Mouse (Mus musculus) MEL (cell line): ENCODE results near the gene Cox4i2. TPM values are rescaled to one million over a fixed set of nuclear protein-coding genes. Genes with fewer than 3 reads are reported as not detected.

Experiments
- DNase-seq: peaks from one replicate; pipeline ENCODE4 v3.0.0; 2011; ENCODE audit warnings: low read depth, low spot score
- H3K27ac ChIP-seq: 2 replicates; pipeline ENCODE4 v1.5.1; 2012; ENCODE audit warnings: low read depth, mild to moderate bottlenecking, control low read depth, low read length, moderate library complexity; ENCODE audit not compliant: control insufficient read depth
- H3K27me3 ChIP-seq, 2 experiments: fragments of 150-350 bp in 1 of 2; sonication (generic) in 1 of 2; 2 replicates each; pipeline ENCODE4 v1.6.1; 2012; ENCODE audit warnings: low read length in 2 of 2, mild to moderate bottlenecking in 2 of 2, improper control_type of control experiment in 1 of 2, moderate library complexity in 1 of 2; ENCODE audit not compliant: insufficient read depth in 2 of 2, control insufficient read depth in 1 of 2
- H3K36me3 ChIP-seq, 2 experiments: 2 replicates each; pipeline ENCODE4 v1.6.1; 2012 to 2014; ENCODE audit warnings: low read length in 2 of 2, improper control_type of control experiment in 1 of 2, inconsistent platforms in 1 of 2, mild to moderate bottlenecking in 1 of 2; ENCODE audit not compliant: insufficient read depth in 2 of 2, control insufficient read depth in 1 of 2
- H3K4me1 ChIP-seq, 2 experiments: fragments of 150-350 bp in 1 of 2; sonication (generic) in 1 of 2; 2 replicates each; pipeline ENCODE4 v1.6.1; 2012; ENCODE audit warnings: low read length in 2 of 2, improper control_type of control experiment in 1 of 2, mild to moderate bottlenecking in 1 of 2; ENCODE audit not compliant: insufficient read depth in 2 of 2, control insufficient read depth in 1 of 2
- H3K4me3 ChIP-seq, 2 experiments: fragments of 150-350 bp in 1 of 2; sonication (generic) in 1 of 2; 2 replicates each; pipeline ENCODE4 v1.5.1; 2012; ENCODE audit warnings: low read depth in 2 of 2, low read length in 2 of 2, mild to moderate bottlenecking in 2 of 2, moderate library complexity in 2 of 2, control low read depth in 1 of 2, improper control_type of control experiment in 1 of 2; ENCODE audit not compliant: control insufficient read depth in 1 of 2, insufficient read depth in 1 of 2
- H3K79me2 ChIP-seq: 2 replicates; pipeline ENCODE4 v1.6.1; 2012; ENCODE audit warnings: mild to moderate bottlenecking, low read length, moderate library complexity; ENCODE audit not compliant: control insufficient read depth, poor library complexity, insufficient read depth
- H3K9ac ChIP-seq: 2 replicates; pipeline ENCODE4 v1.6.1; 2012; ENCODE audit warnings: low read depth, mild to moderate bottlenecking, control low read depth, low read length, moderate library complexity; ENCODE audit not compliant: control insufficient read depth, poor library complexity, severe bottlenecking
- H3K9me3 ChIP-seq: fragments of 150-350 bp; sonication (generic); replicated peaks from 2 replicates; pipeline ENCODE4 v1.6.1; 2012; ENCODE audit warnings: mild to moderate bottlenecking, low read length, improper control_type of control experiment, moderate library complexity; ENCODE audit not compliant: insufficient read depth
- BHLHE40 ChIP-seq: IDR thresholded peaks from 2 replicates; pipeline ENCODE4 v1.6.1; 2012; ENCODE audit warnings: low read depth, mild to moderate bottlenecking, inconsistent platforms, low read length, improper control_type of control experiment, borderline replicate concordance
- CHD1 ChIP-seq: IDR thresholded peaks from 2 replicates; pipeline ENCODE4 v1.6.1; 2012; ENCODE audit warnings: low read depth, mild to moderate bottlenecking, inconsistent platforms, low read length, improper control_type of control experiment
- CHD2 ChIP-seq: IDR thresholded peaks from 2 replicates; pipeline ENCODE4 v1.6.1; 2011; ENCODE audit warnings: low read length, improper control_type of control experiment
- CTCF ChIP-seq, 3 experiments: IDR thresholded peaks in 2 of 3; conservative IDR thresholded peaks in 1 of 3; 2 replicates each; pipeline ENCODE4 v1.5.1; 2011 to 2012; ENCODE audit warnings: low read length in 3 of 3, low read depth in 2 of 3, mild to moderate bottlenecking in 2 of 3, improper control_type of control experiment in 1 of 3, inconsistent platforms in 1 of 3, mixed read lengths in 1 of 3, moderate library complexity in 1 of 3; ENCODE audit not compliant: control insufficient read depth in 1 of 3, insufficient read depth in 1 of 3, poor library complexity in 1 of 3, severe bottlenecking in 1 of 3
- E2F4 ChIP-seq: IDR thresholded peaks from 2 replicates; pipeline ENCODE4 v1.6.1; 2011; ENCODE audit warnings: low read depth, low read length, improper control_type of control experiment, borderline replicate concordance
- ELF1 ChIP-seq: IDR thresholded peaks from 2 replicates; pipeline ENCODE4 v1.6.1; 2014; ENCODE audit warnings: low read depth, mild to moderate bottlenecking, inconsistent platforms, low read length, improper control_type of control experiment, moderate library complexity
- EP300 ChIP-seq, 2 experiments: IDR thresholded peaks; 2 replicates each; pipeline ENCODE4 v1.6.1; 2011; ENCODE audit warnings: improper control_type of control experiment in 2 of 2, low read length in 2 of 2, low read depth in 1 of 2, mild to moderate bottlenecking in 1 of 2
- ETS1 ChIP-seq: IDR thresholded peaks from 2 replicates; pipeline ENCODE4 v1.6.1; 2012; ENCODE audit warnings: low read depth, mild to moderate bottlenecking, inconsistent platforms, low read length, improper control_type of control experiment, moderate library complexity
- GABPA ChIP-seq: IDR thresholded peaks from 2 replicates; pipeline ENCODE4 v1.6.1; 2012; ENCODE audit warnings: low read depth, mild to moderate bottlenecking, inconsistent platforms, low read length, improper control_type of control experiment, moderate library complexity
- GATA1 ChIP-seq: IDR thresholded peaks from 2 replicates; pipeline ENCODE4 v1.6.1; 2011; ENCODE audit warnings: low read depth, low read length, improper control_type of control experiment
- HCFC1 ChIP-seq: IDR thresholded peaks from 2 replicates; pipeline ENCODE4 v1.6.1; 2012; ENCODE audit warnings: low read depth, mild to moderate bottlenecking, inconsistent platforms, low read length, improper control_type of control experiment, moderate library complexity
- JUND ChIP-seq: IDR thresholded peaks from 2 replicates; pipeline ENCODE4 v1.6.1; 2011; ENCODE audit warnings: low read depth, mild to moderate bottlenecking, improper control_type of control experiment, low read length
- KAT2A ChIP-seq: conservative IDR thresholded peaks from 2 replicates; pipeline ENCODE4 v1.6.1; 2012; ENCODE audit warnings: low read depth, low read length, improper control_type of control experiment, inconsistent platforms
- MAFK ChIP-seq: IDR thresholded peaks from 2 replicates; pipeline ENCODE4 v1.6.1; 2011; ENCODE audit warnings: low read depth, mild to moderate bottlenecking, low read length, improper control_type of control experiment, borderline replicate concordance
- MAZ ChIP-seq: IDR thresholded peaks from 2 replicates; pipeline ENCODE4 v1.6.1; 2012; ENCODE audit warnings: low read depth, mild to moderate bottlenecking, inconsistent platforms, low read length, improper control_type of control experiment
- MEF2A ChIP-seq: IDR thresholded peaks from 2 replicates; pipeline ENCODE4 v1.6.1; 2014; ENCODE audit warnings: low read depth, mild to moderate bottlenecking, inconsistent platforms, low read length, improper control_type of control experiment; ENCODE audit not compliant: poor library complexity, insufficient replicate concordance, severe bottlenecking; ENCODE audit errors: extremely low read depth
- MXI1 ChIP-seq: IDR thresholded peaks from 2 replicates; pipeline ENCODE4 v1.6.1; 2011; ENCODE audit warnings: mild to moderate bottlenecking, low read depth, low read length, improper control_type of control experiment
- MYB ChIP-seq: IDR thresholded peaks from 2 replicates; pipeline ENCODE4 v1.6.1; 2011; ENCODE audit warnings: mild to moderate bottlenecking, low read depth, low read length, improper control_type of control experiment
- MYC ChIP-seq: IDR thresholded peaks from 2 replicates; pipeline ENCODE4 v1.6.1; 2011; ENCODE audit warnings: low read depth, mild to moderate bottlenecking, low read length, improper control_type of control experiment, moderate library complexity
- NELFE ChIP-seq: IDR thresholded peaks from 2 replicates; pipeline ENCODE4 v1.6.1; 2011; ENCODE audit warnings: low read depth, low read length, improper control_type of control experiment
- POLR2A ChIP-seq, 2 experiments: IDR thresholded peaks; 2 replicates each; pipeline ENCODE4 v1.6.1; 2011 to 2012; ENCODE audit warnings: low read length in 2 of 2, mild to moderate bottlenecking in 2 of 2, control low read depth in 1 of 2, improper control_type of control experiment in 1 of 2, low read depth in 1 of 2, moderate library complexity in 1 of 2; ENCODE audit not compliant: control insufficient read depth in 1 of 2, insufficient read depth in 1 of 2, poor library complexity in 1 of 2
- POLR2AphosphoS2 ChIP-seq: IDR thresholded peaks from 2 replicates; pipeline ENCODE4 v1.6.1; 2011; ENCODE audit warnings: low read length, improper control_type of control experiment
- RAD21 ChIP-seq: IDR thresholded peaks from 2 replicates; pipeline ENCODE4 v1.6.1; 2011; ENCODE audit warnings: mild to moderate bottlenecking, low read depth, low read length, improper control_type of control experiment
- RCOR1 ChIP-seq: IDR thresholded peaks from 2 replicates; pipeline ENCODE4 v1.6.1; 2012; ENCODE audit warnings: low read depth, mild to moderate bottlenecking, inconsistent platforms, low read length, improper control_type of control experiment
- SIN3A ChIP-seq: IDR thresholded peaks from 2 replicates; pipeline ENCODE4 v1.6.1; 2012; ENCODE audit warnings: low read length, improper control_type of control experiment, inconsistent platforms
- TBP ChIP-seq: IDR thresholded peaks from 2 replicates; pipeline ENCODE4 v1.8.0; 2011; ENCODE audit warnings: low read depth, low read length, improper control_type of control experiment
- TCF12 ChIP-seq: IDR thresholded peaks from 2 replicates; pipeline ENCODE4 v1.6.1; 2014; ENCODE audit warnings: low read depth, mild to moderate bottlenecking, inconsistent platforms, low read length, improper control_type of control experiment, moderate library complexity
- UBTF ChIP-seq: IDR thresholded peaks from 2 replicates; pipeline ENCODE4 v1.6.1; 2012; ENCODE audit warnings: low read depth, mild to moderate bottlenecking, inconsistent platforms, low read length, improper control_type of control experiment, moderate library complexity, borderline replicate concordance; ENCODE audit not compliant: insufficient read depth
- USF1 ChIP-seq: IDR thresholded peaks from 2 replicates; pipeline ENCODE4 v1.6.1; 2014; ENCODE audit warnings: low read depth, mild to moderate bottlenecking, inconsistent platforms, low read length, improper control_type of control experiment, moderate library complexity
- USF2 ChIP-seq, 2 experiments: IDR thresholded peaks; 2 replicates each; pipeline ENCODE4 v1.6.1; 2011 to 2012; ENCODE audit warnings: improper control_type of control experiment in 2 of 2, low read length in 2 of 2, borderline replicate concordance in 1 of 2, inconsistent platforms in 1 of 2, low read depth in 1 of 2, mild to moderate bottlenecking in 1 of 2; ENCODE audit not compliant: insufficient read depth in 1 of 2
- ZC3H11A ChIP-seq: IDR thresholded peaks from 2 replicates; pipeline ENCODE4 v1.6.1; 2012; ENCODE audit warnings: low read depth, mild to moderate bottlenecking, inconsistent platforms, low read length, improper control_type of control experiment
- ZKSCAN1 ChIP-seq: IDR thresholded peaks from 2 replicates; pipeline ENCODE4 v1.6.1; 2012; ENCODE audit warnings: low read depth, mild to moderate bottlenecking, inconsistent platforms, low read length, improper control_type of control experiment, moderate library complexity
- ZMIZ1 ChIP-seq: IDR thresholded peaks from 2 replicates; pipeline ENCODE4 v1.6.1; 2012; ENCODE audit warnings: low read depth, mild to moderate bottlenecking, inconsistent platforms, low read length, improper control_type of control experiment, moderate library complexity
- ZNF384 ChIP-seq: IDR thresholded peaks from 2 replicates; pipeline ENCODE4 v1.6.1; 2012; ENCODE audit warnings: low read depth, mild to moderate bottlenecking, inconsistent platforms, low read length, improper control_type of control experiment
- polyA plus RNA-seq, 2 experiments: library from polyadenylated mRNA; stranded (reverse) in 1 of 2; unstranded in 1 of 2; fragments of >175 nt in 1 of 2; fragments of >200 nt in 1 of 2; gene quantifications; 2 replicates each; pipeline versions ENCODE4 v1.2.1 to v1.2.4; 2012; ENCODE audit warnings: low replicate concordance in 2 of 2, low read depth in 1 of 2; ENCODE audit not compliant: insufficient read length in 2 of 2, insufficient read depth in 1 of 2, missing spikeins in 1 of 2
- total RNA-seq: library from RNA; depleted of rRNA; stranded (reverse); fragments of 300-350 nt; gene quantifications from 2 replicates; pipeline ENCODE4 v1.2.3, GENCODE M21; 2012

Cox4i2 gene
- total and polyA plus RNA-seq, 3 experiments: 0.17 TPM; not detected in 2

DNA sequence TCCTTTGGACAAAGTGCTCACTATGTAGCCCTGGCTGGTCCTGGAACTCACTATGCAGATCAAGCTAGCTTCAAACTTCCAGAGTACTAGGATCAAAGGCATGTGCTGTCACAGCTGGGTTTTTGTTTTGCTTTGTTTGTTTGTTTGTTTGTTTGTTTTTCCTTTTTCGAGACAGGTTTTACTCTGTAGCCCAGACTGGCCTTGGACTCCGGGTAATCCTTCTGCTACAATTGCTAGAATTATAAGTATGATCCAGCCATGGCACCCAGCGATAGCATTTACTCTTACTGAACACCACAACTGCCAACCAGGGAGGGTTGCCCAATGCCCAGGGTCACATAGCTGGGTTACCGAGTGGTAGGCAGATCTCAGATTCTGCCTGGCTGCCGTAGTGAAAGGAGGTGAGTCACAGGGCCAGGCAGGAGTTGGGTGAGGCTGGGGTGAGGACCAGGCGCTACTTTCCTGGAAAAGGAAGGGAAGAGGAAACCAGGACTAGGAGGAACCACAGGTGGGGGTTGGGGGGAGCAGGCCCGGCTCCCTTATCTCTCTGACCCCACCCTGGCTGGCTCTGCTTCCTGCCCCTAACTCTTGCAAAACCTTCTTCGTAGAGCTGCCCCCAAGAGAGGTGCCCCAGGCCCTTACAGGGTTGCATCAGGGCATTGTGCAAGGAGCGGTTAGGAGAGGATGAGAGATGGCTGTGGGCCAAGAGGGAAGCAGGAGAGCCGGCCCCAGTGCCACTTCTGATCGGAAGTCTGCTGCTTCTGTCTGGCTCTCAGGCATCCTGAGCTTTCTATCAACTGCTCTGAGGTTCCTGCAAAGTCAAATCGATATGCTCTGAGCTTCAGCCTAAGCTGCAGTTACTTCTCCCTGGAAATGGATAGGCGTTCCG, 12.6 kb upstream of the Cox4i2 start:
- Histone ChIP-seq H3K27ac (peak overlapping the region; percentile 90), H3K9ac (peak overlapping the region; percentile 59), H3K4me3 (peak overlapping the region; percentile 21 to 30), H3K36me3 (peaks cover 0 to 26% of the 10 kb centered on the region in 2 experiments; a peak in 2 of 4 replicates), H3K9me3 (no peaks in the 10 kb centered on the region), H3K27me3 (no peaks in the 10 kb centered on the region), H3K4me1 (peaks cover 0 to 46% of the 10 kb centered on the region in 2 experiments; a peak in 3 of 4 replicates), H3K79me2 (peaks cover 16% of the 10 kb centered on the region)
- DNase-seq: peak; percentile 92
- TF ChIP-seq CHD2 (peak; percentile 18; the same call in 1 of the 2 replicates), ELF1 (peak; percentile 65; the same call in 1 of the 2 replicates), MEF2A (no peak), RCOR1 (peak; percentile 66; the same call in 1 of the 2 replicates), ZKSCAN1 (no peak), GATA1 (peak; percentile 57; the same call in 1 of the 2 replicates), E2F4 (no peak), EP300 (IDR thresholded peaks at IDR 0.05; ENCODE audit: low read depth in 1 of 2, low read length in 2 of 2) (peak; percentile 78 to 91), USF2 (IDR thresholded peaks at IDR 0.05; ENCODE audit: borderline replicate concordance in 1 of 2, insufficient read depth in 1 of 2, low read depth in 1 of 2, low read length in 2 of 2) (no peak), MAZ (peak; percentile 94), KAT2A (no peak), ZNF384 (peak; percentile 29; the same call in 1 of the 2 replicates), SIN3A (peak; percentile 85), MYB (no peak; the same call in 1 of the 2 replicates), MXI1 (peak; percentile 69), HCFC1 (peak; percentile 57; the same call in 1 of the 2 replicates), ETS1 (peak; percentile 78), ZMIZ1 (peak; percentile 52; the same call in 1 of the 2 replicates), TCF12 (peak; percentile 33; the same call in 1 of the 2 replicates), TBP (no peak; the same call in 1 of the 2 replicates), UBTF (no peak), POLR2A (IDR thresholded peaks at IDR 0.05; ENCODE audit: control insufficient read depth in 1 of 2, insufficient read depth in 1 of 2, low read depth in 1 of 2, low read length in 2 of 2, poor library complexity in 1 of 2) (peak in 1 of 2 experiments; percentile 45; a peak in 2 of 4 replicates), ZC3H11A (no peak), MYC (no peak), USF1 (no peak), CTCF (IDR thresholded peaks at IDR 0.05 in 2 of 3, conservative IDR thresholded peaks at IDR 0.05 in 1 of 3; ENCODE audit: control insufficient read depth in 1 of 3, insufficient read depth in 1 of 3, low read depth in 2 of 3, low read length in 3 of 3, poor library complexity in 1 of 3, severe bottlenecking in 1 of 3) (no peak), RAD21 (no peak), NELFE (no peak; the same call in 1 of the 2 replicates), CHD1 (peak; percentile 93; the same call in 1 of the 2 replicates), GABPA (no peak), POLR2AphosphoS2 (no peak), JUND (no peak), MAFK (no peak), BHLHE40 (peak; percentile 4; the same call in 1 of the 2 replicates)
